Mouse (Mus musculus): ENCODE measurements at regions not wholly inside any gene's neighbourhood (a gene's known extent, or its start where the extent isn't known, plus 50 kb on each side); places are given as distances from the start of the nearest gene placed in this dataset.

DNA sequence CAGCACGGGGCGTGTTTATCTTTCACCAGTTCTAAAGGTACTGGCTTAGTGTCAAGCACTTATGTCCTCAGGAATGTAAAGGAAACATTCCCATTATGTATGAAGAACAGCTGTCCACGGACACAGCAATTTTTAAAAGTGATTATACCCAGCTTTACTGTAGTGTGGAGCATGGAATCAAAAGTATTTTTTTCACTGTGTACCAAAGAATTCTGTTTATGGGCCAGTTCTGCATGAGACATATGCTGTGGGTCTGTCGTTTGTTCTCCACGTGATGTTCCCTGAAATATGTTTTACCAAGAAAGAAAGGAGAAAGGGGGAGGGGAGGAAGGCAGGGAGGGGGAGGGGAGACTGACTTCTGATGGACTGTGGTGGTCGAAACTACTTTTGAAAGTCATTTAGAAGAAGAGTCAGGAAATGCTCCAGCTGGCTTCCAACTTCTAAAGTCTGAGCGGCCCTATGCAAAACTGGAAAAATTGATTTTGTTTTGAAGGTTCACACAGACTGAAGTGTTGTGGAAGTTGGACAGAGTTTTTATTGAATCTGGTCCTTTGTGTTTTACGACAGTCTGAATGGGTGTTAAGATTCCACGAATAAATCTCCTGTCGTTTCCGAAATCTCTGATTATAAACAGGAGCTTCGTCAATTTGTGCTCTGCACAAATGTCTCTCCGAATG is 80.9 kb upstream of the Zeb2 start:
- TF ChIP-seq CTCF (IDR thresholded peaks at IDR 0.05; ENCODE audit: control insufficient read depth, insufficient read depth, low read length) (no peak), POLR2A (IDR thresholded peaks at IDR 0.05; ENCODE audit: borderline replicate concordance, control insufficient read depth, low read depth, low read length) (no peak)
- peaks cover 2% of the 10 kb centered on the region; the same call in 1 of the 2 replicates for H3K4me1 ChIP-seq (ENCODE audit: control insufficient read depth, insufficient read depth, low read length)
- 79% methylated on average over 13 of the region's 13 CpGs for WGBS
- H3K27ac ChIP-seq (ENCODE audit: control insufficient read depth, insufficient read depth, low read depth, low read length, poor library complexity) = no peak overlapping the region
- H3K4me3 ChIP-seq (replicated peaks; ENCODE audit: control insufficient read depth, low read depth, low read length) = no peak overlapping the region

DNA sequence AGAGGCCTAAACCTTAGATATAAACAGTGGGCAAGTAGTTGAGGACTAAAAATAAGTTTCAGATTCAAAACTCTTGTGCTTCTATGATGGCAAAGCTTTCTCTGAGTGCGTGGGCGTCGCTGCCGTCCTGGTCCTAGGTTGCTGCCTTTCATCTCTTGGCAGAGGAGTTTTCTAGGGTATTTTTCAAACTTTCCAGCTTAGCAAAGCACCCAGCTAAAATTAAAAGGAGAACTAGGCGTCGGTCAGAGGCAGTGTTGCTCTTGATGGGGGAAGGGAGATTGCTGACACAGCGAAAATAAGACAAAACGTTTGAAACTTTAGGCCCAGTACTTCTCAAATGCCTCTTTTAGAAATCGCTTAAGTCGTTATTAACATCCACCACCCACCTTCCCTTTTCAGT is 80.1 kb upstream of the Zeb2 start:
- Histone ChIP-seq H3K4me1 (ENCODE audit: control insufficient read depth, insufficient read depth, low read length) (peaks cover 2% of the 10 kb centered on the region; the same call in 1 of the 2 replicates), H3K27ac (ENCODE audit: control insufficient read depth, insufficient read depth, low read depth, low read length, poor library complexity) (peak overlapping the region; percentile 62), H3K4me3 (replicated peaks; ENCODE audit: control insufficient read depth, low read depth, low read length) (no peak overlapping the region)
- 30% methylated on average over 10 of the region's 10 CpGs for WGBS
- TF ChIP-seq CTCF (IDR thresholded peaks at IDR 0.05; ENCODE audit: control insufficient read depth, insufficient read depth, low read length) = no peak
- no peak for TF ChIP-seq POLR2A (IDR thresholded peaks at IDR 0.05; ENCODE audit: borderline replicate concordance, control insufficient read depth, low read depth, low read length)

DNA sequence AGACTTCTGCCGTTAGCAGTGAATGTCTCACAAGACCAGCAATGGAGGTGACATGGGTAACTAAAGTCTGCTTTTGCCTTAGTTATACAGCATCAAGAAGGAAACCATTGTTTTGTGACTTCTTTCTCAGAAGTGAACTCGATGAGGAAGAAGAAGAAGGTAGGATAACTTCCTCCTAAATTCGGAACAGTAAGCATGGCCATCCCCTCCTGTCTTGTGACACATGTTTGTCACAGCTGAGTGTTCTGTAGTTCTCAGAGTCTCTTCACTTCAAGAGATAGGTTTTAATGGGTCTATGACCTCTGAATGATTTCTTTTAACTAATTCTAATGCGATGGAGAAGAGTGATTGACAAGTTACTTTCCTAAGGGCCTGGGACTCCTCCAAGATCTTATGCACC is 79.3 kb upstream of the Zeb2 start:
- Histone ChIP-seq H3K4me3 (replicated peaks; ENCODE audit: control insufficient read depth, low read depth, low read length) (no peak overlapping the region), H3K4me1 (ENCODE audit: control insufficient read depth, insufficient read depth, low read length) (peaks cover 2% of the 10 kb centered on the region), H3K27ac (ENCODE audit: control insufficient read depth, insufficient read depth, low read depth, low read length, poor library complexity) (peak overlapping the region; percentile 62; the same call in 1 of the 2 replicates)
- no peak for TF ChIP-seq POLR2A (IDR thresholded peaks at IDR 0.05; ENCODE audit: borderline replicate concordance, control insufficient read depth, low read depth, low read length)
- 55% methylated on average over 4 of the region's 4 CpGs for WGBS

DNA sequence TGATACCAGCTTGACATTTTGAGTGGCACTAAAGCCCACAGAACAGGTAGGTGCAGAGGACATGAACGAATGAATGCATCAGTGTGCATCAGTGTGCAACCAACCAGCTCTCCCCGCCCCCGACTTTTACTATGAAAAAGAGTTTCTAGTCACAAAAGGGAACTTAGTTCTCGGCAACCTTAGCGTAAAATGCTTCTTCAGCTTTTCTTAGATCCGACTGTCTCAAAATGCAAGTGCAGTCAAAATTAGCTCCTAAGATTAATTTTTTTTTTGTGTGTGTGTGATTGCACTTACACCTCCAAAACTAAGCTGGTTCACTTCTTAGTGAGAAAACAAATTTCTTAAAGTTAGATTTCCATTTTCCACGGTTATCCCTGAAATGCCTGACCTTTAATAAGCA is 77.1 kb upstream of the Zeb2 start:
- TF ChIP-seq POLR2A (IDR thresholded peaks at IDR 0.05; ENCODE audit: borderline replicate concordance, control insufficient read depth, low read depth, low read length) = no peak
- TF ChIP-seq CTCF (IDR thresholded peaks at IDR 0.05; ENCODE audit: control insufficient read depth, insufficient read depth, low read length) = no peak
- 57% methylated on average over 7 of the region's 7 CpGs for WGBS
- no peak overlapping the region for H3K27ac ChIP-seq (ENCODE audit: control insufficient read depth, insufficient read depth, low read depth, low read length, poor library complexity)
- H3K4me3 ChIP-seq (replicated peaks; ENCODE audit: control insufficient read depth, low read depth, low read length) = no peak overlapping the region
- H3K4me1 ChIP-seq (ENCODE audit: control insufficient read depth, insufficient read depth, low read length) = peaks cover 2% of the 10 kb centered on the region

DNA sequence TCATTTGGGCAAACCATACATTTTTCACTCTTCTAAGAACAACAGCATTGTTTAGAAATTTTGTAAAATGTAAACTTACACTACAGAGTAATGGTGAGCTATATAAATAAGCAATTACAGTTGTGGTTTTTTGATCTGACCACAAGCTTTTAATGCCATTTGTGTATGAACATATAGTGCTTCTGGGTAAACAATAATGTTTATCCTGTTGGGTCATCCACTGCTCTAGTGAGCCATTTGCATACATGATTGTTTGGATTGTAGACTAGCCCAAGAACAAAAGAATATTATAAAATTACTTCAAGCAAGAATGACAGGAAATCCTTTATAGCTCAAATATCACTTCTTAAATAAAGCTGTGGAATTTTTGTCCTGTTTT is 68.4 kb upstream of the Zeb2 start:
- no peak overlapping the region for H3K27ac ChIP-seq (ENCODE audit: control insufficient read depth, insufficient read depth, low read depth, low read length, poor library complexity)
- H3K4me3 ChIP-seq (replicated peaks; ENCODE audit: control insufficient read depth, low read depth, low read length) = no peak overlapping the region
- TF ChIP-seq CTCF (IDR thresholded peaks at IDR 0.05; ENCODE audit: control insufficient read depth, insufficient read depth, low read length) (no peak), POLR2A (IDR thresholded peaks at IDR 0.05; ENCODE audit: borderline replicate concordance, control insufficient read depth, low read depth, low read length) (no peak)
- H3K4me1 ChIP-seq (ENCODE audit: control insufficient read depth, insufficient read depth, low read length) = no peaks in the 10 kb centered on the region; the same call in 1 of the 2 replicates

DNA sequence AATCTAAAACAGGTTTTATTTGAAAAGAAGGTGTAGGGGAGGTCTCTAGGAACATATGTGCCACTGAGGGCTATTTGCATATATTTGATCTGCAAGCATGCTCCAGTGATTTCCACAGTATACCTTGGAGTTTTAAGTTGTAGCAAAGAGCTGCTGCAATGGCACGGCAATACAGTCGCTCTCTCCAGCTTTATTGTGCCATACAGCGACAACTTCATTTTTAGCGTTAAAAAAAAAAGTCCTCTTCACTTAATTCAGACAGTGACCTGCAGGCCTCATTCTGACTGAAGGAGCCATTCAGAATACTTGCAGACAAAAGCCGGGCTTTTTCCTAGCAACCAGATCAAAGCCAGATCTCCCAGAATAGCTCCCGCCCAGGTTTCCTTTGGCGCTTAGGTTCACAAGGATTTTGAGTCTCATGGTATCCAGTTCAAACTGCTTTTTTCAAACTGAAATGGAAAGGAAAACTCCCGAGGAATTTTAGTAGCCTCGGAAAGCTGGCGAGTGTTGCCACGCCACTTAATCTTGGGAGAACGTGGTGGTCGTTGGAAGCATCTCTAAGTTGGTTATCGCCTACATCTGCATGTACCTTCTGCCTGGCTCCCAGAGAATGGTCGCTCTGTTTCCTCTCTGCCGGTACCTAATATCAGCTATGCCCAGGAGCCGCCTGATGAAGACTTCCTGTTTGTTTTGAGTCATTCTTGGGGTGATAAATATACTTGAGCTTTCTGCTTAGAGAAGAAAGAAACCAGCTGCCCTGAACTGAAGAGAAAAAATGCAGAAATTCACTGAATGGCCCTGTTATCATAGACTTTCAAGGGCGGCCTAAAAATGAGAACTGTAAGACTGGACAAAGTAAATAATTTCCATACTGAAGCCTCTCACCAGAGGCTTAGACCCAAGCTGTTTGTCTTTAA is 67.8 kb upstream of the Zeb2 start:
- no peak overlapping the region for H3K27ac ChIP-seq (ENCODE audit: control insufficient read depth, insufficient read depth, low read depth, low read length, poor library complexity)
- no peaks in the 10 kb centered on the region; the same call in 1 of the 2 replicates for H3K4me1 ChIP-seq (ENCODE audit: control insufficient read depth, insufficient read depth, low read length)
- no peak overlapping the region for H3K4me3 ChIP-seq (replicated peaks; ENCODE audit: control insufficient read depth, low read depth, low read length)
- TF ChIP-seq CTCF (IDR thresholded peaks at IDR 0.05; ENCODE audit: control insufficient read depth, insufficient read depth, low read length) (no peak), POLR2A (IDR thresholded peaks at IDR 0.05; ENCODE audit: borderline replicate concordance, control insufficient read depth, low read depth, low read length) (no peak)
- WGBS = 49% methylated on average over 18 of the region's 18 CpGs

DNA sequence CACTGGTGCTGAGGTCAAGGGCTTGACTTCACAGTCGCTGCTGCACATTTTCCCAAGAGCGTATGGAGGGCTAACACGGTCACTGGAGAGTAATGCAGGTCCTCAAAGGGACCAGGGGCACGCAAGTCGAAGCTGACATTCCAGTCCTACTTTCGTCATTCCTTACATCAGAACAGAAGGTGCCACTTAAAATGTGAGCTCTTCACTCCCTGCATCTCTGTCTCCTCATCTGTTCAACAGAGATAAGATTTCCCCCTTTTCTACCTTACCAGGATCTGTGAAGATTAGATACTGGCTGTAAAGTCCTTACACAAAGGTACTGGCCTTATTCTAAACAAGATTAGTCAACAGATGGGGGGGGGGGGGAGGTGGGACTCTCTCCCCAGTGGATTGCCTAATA is 67.0 kb upstream of the Zeb2 start:
- Histone ChIP-seq H3K4me3 (replicated peaks; ENCODE audit: control insufficient read depth, low read depth, low read length) (no peak overlapping the region), H3K27ac (ENCODE audit: control insufficient read depth, insufficient read depth, low read depth, low read length, poor library complexity) (no peak overlapping the region), H3K4me1 (ENCODE audit: control insufficient read depth, insufficient read depth, low read length) (no peaks in the 10 kb centered on the region; the same call in 1 of the 2 replicates)
- WGBS = 81% methylated on average over 6 of the region's 6 CpGs
- TF ChIP-seq POLR2A (IDR thresholded peaks at IDR 0.05; ENCODE audit: borderline replicate concordance, control insufficient read depth, low read depth, low read length) (no peak), CTCF (IDR thresholded peaks at IDR 0.05; ENCODE audit: control insufficient read depth, insufficient read depth, low read length) (no peak)

DNA sequence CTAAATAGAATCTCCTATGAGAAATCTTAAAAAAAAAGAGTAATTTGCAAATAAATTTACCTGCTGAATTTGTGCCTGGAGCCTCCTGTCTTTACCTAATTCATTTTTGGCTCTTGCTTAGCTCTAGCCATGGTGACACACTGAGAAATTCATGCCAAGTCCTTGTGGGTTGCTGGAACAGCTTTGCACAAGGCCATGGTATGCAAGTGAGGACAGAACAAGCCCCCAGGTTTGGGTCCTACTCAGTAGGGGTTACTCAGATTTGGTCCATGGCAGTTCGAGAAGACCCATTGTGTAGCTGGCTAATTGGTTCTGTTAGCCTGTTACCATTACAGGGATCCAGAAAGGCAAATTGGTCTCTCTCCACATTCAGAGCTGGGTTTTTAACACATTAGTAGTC is 65.7 kb upstream of the Zeb2 start:
- Histone ChIP-seq H3K27ac (ENCODE audit: control insufficient read depth, insufficient read depth, low read depth, low read length, poor library complexity) (no peak overlapping the region), H3K4me3 (replicated peaks; ENCODE audit: control insufficient read depth, low read depth, low read length) (no peak overlapping the region), H3K4me1 (ENCODE audit: control insufficient read depth, insufficient read depth, low read length) (no peaks in the 10 kb centered on the region; the same call in 1 of the 2 replicates)
- WGBS = 82% methylated on average over 1 of the region's 1 CpGs
- TF ChIP-seq POLR2A (IDR thresholded peaks at IDR 0.05; ENCODE audit: borderline replicate concordance, control insufficient read depth, low read depth, low read length) (no peak), CTCF (IDR thresholded peaks at IDR 0.05; ENCODE audit: control insufficient read depth, insufficient read depth, low read length) (no peak)
